Mouse (Mus musculus) left cerebral cortex, adult 8-10 months (tissue): Measurements from ENCODE around the gene Sirt6. TPM values are rescaled to one million over a fixed set of nuclear protein-coding genes. Genes with fewer than 3 reads are reported as not detected.

Source experiments
- DNase-seq, 2 experiments: peaks; one replicate each; pipeline ENCODE4 v3.0.0; 2022; ENCODE audit warnings: low spot score in 2 of 2
- total RNA-seq, 4 experiments: library from RNA; stranded (reverse); gene quantifications; 2 replicates each; pipeline ENCODE4 v1.2.4; 2022

The Sirt6 gene
- total RNA-seq, 4 experiments from 2014 or later: 21.8 to 27.9 (median 25.2) TPM

DNA sequence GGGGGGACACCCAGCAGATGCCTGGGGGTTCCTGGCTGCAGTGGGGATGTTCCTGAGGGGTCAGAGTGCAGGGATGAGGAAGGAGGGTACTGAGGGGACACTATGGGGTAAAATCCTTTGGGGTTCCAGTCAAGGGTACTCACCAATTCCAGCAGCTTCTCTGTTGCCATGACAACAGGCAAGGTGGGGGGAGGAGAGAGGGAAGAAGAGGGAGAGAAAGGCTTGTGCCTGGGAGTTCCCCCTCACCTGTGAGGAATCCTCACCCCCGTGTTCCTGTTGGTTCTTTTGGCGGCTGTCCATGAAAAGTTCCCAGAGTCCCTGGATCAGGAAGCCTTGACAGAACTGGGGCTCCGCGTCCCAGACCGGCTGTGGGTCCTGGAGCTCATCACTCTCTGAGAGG lies 32.0 kb downstream of the Sirt6 start:
- no peak for DNase-seq

DNA sequence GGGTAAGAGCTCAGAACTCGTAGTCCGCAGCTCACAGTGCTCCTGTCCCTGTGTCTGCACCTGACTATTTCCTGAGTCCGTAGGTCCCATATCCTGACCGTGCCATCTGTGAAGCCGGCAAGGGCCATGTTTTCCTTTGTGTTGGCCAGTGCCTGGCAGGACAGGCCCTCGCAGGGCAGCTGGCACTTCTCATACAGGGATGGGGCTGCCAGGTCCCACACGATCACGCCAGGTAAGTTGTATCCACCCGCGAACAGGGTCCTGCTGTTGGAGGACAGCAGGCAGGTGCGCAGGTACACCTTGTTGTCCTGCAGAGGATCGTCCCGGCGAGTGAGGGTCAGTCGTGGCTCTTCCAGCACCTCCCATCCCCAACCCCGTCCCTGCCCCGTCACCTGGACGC lies 33.7 kb downstream of the Sirt6 start:
- DNase-seq: no peak

DNA sequence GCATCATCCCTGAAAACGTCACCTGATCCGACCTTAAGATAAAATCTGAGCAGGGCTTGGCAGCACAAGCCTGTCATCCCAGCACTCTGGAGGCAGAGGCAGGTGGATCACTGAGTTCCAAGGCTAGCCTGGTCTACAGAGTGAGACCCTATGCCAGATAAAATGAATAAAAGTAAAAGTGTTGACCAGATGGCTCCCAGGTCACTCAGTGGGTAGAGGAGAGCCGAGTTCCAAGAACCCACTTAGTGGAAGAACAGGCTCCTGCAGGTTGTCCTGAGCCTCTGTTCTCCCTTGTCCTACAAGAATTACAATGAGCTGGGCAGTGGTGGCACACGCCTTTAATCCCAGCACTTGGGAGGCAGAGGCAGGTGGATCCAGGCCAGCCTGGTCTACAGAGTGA lies 34.4 kb downstream of the Sirt6 start:
- DNase-seq: no peak

DNA sequence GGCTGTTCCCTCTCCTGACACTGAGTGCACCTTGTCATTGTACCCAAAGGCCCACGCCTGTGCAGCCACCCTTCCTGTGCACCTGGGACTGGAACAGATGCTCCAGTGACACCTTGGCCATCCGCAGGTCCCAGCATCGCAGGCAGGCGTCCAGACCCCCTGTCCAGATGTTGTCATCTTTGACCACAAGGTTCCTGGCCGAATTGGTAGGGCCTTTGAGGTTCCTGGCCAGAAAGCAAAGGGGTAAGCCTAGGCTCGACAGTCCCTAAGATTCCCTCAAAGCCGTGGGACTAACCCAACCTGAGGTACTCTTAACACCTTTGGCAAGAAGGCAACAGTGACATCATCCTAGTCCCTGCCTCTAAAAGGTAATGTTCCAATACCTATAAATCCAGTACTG lies 35.0 kb downstream of the Sirt6 start:
- DNase-seq: no peak

DNA sequence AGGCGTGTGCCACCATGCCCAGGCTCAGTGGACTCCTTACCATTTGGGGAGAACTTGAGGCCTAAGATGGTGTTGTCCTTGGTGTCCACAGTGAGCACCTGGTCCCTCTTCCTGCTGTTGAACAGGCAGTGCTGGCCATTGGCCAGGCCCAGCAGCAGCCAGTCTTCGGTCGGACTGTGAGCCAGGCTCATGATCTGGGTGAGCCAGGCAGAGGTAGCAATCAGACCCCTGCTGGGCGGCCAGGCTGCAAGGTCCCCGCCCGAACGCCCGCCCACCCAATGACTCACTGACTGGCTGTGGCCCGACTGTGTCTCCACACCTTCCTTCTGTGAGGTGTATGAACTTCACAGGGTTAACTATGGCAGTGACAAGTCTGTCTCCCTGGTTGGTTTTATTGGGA lies 35.8 kb downstream of the Sirt6 start:
- no peak for DNase-seq

DNA sequence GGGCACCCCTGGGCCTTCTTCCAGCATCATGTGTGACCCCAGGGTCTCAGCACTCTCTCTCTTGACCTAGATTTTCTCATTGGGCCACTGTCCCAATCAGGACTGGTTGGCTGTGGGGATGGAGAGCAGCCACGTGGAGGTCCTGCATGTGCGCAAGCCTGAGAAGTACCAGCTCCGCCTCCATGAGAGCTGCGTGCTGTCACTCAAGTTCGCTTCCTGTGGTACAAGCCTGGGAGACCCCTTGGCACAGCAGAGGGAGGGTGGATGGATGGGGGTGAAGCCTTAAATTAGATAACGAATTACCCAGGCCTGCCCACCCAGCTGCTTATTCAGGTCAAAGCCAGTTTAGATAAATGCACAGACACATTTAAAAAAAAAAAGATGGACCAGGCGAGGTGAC lies 38.9 kb downstream of the Sirt6 start:
- DNase-seq: no peak

DNA sequence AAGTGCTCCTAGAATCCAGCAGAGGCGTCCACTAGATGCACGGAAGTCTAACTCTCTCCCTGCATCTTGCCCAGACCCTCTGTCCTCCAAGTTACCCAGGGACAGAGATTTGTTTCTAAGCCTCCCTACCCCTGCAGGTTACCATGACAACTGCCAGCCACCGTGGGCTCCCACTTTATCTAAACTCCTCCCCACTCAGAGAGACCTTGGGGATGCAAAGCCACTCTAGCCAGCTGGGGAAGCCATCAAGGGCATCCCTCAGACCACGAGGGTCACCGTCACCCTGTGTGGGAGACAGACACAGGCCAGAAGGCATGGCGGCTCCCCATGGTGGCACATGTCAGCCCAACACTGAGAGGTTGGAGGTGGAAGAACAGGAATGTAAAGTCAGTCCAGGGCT lies 44.2 kb downstream of the Sirt6 start:
- no peak for DNase-seq

DNA sequence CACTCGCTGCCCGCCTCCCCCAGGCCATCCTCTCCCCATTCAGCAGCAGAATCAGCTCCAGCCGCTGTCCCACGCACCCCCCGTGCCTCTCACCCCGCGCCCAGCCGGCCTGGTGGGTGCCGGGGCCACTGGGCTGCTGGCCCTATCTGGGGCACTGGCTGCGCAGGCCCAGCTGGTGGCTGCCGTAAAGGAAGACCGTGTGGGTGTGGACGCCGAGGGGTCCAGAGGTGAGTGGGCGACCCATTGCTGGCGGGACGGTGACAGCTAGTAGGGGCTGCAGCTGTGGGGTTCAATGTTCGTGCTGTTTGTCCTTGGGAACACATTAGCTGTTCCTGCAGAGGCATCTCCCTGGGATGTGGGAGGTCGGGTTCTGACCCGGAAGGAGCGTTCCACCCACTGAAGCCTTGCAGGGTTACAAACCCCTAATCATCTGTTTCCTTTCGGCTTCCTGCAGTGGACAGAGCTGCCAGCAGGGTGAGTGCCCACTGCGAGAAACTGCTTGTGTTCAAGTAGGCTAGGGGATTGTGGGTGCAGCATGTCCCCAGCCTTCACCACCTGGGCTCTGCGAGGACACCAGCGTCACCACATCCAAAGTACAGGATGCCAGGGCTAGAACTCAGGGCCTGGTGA lies 47.0 kb downstream of the Sirt6 start:
- DNase-seq: no peak

DNA sequence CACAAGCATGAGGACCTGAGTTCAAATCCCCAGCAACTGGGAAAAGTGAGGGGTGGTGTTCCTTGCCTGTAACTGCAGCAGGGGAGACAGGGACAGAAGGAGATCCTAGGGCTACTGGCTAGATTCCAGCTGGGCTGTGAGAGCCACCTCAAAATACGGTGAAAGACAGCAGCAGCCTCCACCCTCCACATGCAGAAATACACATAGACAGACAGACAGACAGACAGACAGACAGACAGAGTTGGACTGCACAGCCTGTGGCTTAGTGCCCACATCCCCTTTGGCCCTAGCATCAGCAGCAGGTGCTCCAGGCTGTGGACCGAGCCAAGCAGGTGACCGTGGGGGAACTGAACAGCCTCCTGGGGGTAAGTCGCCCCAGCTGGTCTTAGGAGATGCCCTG lies 47.6 kb downstream of the Sirt6 start:
- DNase-seq: no peak

DNA sequence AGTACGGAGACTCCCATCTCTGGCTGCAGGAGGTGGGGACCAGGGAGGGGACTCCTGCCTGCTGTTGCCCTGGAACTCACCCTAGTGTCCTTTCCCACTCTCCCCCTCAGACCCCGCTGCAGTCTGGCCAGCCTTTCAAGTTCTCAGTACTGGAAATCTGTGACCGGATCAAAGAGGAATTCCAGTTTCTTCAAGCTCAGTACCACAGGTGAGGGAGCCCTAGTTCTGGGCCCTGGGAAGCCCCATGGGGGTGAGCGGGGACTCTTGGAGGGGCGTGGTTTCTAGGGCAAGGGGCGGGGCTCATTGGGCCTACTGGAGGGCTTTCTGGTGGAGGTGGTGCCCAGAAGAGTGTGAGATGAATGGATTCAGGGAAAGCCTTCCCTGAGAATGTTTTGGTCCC lies 51.9 kb downstream of the Sirt6 start:
- no peak for DNase-seq

DNA sequence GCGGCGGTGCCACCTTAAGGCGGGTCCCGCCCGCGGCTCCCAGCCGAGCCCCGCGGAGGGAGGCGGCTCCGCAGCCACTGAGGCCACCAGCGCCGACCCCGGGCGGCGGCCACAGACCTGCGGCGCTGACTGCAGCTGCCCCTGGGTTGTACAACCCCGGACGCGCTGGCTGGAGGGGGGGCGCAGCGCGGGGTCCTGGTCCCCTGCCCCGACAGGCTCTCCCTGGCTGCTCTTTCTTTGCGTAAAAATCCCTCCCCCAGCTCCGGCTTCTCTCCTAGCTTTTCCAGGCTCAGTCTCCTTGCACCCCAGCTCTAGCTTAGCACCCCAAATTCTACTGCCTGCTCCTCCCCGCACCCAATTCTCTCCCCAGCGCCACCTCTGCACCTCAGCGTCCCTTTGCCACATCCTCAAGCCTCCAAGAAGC lies 52.4 kb downstream of the Sirt6 start:
- DNase-seq: no peak

DNA sequence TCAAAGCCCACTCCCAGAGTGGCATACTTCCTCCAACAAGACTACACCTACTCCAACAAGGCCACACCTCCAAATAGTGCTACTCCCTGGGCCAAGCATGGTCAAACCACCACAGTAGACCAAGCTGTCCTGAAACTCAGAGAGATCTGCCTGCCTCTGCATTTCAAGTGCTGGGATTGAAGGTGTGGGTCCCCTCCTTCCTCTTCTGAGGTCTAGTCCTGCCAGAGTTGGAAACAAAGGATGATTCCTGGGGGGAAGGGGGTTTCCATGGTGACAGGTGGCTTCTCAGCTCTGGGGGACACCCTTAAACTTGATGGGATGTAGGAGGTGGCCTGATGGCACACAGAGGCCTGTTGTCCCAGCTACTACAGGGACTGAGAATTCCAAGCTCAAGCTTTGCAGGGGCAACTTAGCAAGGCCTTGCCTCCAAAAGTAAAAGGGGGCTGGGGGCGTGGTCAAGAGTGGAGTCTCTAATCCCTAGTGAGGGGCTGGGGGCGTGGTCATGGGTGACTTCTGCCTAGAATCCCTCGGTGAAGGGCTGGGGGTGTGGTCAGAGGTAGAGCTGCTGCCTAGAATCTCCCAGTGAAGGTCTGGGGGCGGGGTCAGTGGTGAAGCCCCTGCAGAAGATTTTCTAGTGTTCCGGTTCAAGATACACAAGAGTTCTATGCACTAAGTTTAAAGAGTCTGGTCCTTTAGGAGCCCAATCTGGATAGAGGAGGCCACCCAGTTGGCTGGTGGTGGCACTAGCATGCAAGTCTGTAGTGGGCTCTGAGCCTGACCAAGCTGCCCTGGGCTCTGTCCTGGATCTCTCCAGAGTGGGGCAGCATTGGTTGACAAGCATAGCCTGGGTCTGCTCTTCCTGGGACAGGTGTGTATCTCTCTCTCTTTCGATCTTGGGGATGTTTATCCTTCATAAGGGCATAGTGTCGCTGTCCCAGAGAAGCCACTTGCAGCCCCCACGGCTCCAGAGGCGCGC lies 53.2 kb downstream of the Sirt6 start, which contains the start of gene Tle2:
Tle2 (plus strand) TSS at position 481 of the 976 bp plus-strand sequence.
- DNase-seq: no peak

DNA sequence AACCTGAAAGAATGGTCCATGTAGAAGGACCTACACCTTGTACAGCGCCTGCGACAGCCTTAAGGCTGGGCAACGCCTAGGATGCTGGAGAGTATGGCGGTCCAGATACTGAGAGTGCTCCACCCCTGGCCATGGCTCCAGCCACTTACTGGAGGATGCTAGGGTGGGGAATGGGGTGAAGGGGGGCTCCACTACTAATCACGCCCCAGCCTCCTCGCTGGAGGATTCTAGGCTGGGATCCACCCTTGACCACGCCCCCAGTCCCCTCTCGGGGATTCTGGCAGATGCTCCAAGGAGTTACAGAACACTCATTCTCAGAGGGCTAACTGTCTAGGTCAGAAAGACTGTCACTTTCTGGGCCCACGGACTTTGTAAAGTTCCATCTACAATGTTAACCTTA lies 54.6 kb downstream of the Sirt6 start:
- no peak for DNase-seq

DNA sequence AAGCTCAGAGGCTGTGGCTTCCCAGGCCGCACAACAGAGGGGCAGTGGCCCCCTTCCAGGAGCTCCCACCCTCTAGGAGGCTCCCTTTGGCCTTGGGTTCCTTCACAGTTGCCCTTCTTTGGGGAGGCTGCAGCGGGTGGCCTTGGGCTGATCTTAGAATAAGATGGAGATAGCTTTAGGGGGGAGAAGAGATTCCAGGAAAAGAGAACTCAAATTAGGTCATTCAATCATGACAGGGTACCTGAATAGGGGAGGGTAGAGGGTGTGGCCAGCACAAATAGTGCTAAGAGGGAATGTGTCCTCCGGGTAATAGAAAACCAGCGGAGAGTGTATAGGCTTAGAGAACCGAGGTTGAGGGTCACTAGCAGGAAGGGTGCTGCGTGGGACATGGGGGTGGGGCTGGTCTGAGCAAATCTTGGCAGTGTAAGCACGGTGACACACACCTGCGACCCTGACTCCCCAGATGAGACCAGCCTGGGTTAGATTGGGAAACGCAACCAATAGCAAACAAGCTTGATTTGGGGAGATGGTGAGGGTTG lies 55.4 kb downstream of the Sirt6 start:
- no peak for DNase-seq

Other genes with a start within 250 kb of the Sirt6 start
- gene Fzr1, start 249.3 kb downstream of the Sirt6 start, total RNA-seq: 10 to 100 TPM; 66.8 to 73.4 (median 70.6) TPM
- 10 to 100 TPM; 81.4 to 89.7 (median 85.5) TPM for gene Dohh, start 243.4 kb downstream of the Sirt6 start, total RNA-seq
- gene Gm48551, start 243.3 kb downstream of the Sirt6 start, total RNA-seq: 1 to 10 TPM; 2.0 to 5.2 (median 4.0) TPM
- gene Gm48552, start 238.8 kb downstream of the Sirt6 start, total RNA-seq: 1 to 10 TPM; 2.5 to 3.3 (median 2.6) TPM
- 1 to 10 TPM in 2 of 4 experiments, under 1 TPM in 2; 0.50 to 1.6 (median 0.84) TPM for gene Smim24, start 234.7 kb downstream of the Sirt6 start, total RNA-seq
- 10 to 100 TPM; 83.3 to 98.1 (median 85.4) TPM for gene Nfic, start 172.2 kb downstream of the Sirt6 start, total RNA-seq
- 100 to 1,000 TPM; 229 to 265 (median 242) TPM for gene Celf5, start 145.1 kb downstream of the Sirt6 start, total RNA-seq
- gene Ncln, start 131.4 kb downstream of the Sirt6 start, total RNA-seq: 10 to 100 TPM; 70.9 to 91.6 (median 73.7) TPM
- gene S1pr4, start 127.7 kb downstream of the Sirt6 start, total RNA-seq: 1 to 10 TPM in 2 of 4 experiments, under 1 TPM in 2; 0.41 to 1.2 (median 0.89) TPM
- gene Gna15, start 103.6 kb downstream of the Sirt6 start, total RNA-seq: 1 to 10 TPM; 3.4 to 6.1 (median 5.3) TPM
- 100 to 1,000 TPM in 3 of 4 experiments, 10 to 100 TPM in 1; 99.3 to 110 (median 101) TPM for gene Gna11, start 82.6 kb downstream of the Sirt6 start, total RNA-seq
- 100 to 1,000 TPM; 719 to 760 (median 743) TPM for gene Aes, start 68.3 kb downstream of the Sirt6 start, total RNA-seq
- 10 to 100 TPM; 36.2 to 42.3 (median 39.2) TPM for gene Tle2, start 53.2 kb downstream of the Sirt6 start, total RNA-seq
- gene Tle6, start 26.7 kb downstream of the Sirt6 start, total RNA-seq: 10 to 100 TPM; 10.3 to 17.2 (median 14.0) TPM
- 1 to 10 TPM; 3.3 to 5.4 (median 3.9) TPM for gene BC025920, start 21.5 kb downstream of the Sirt6 start, total RNA-seq
- gene Ankrd24, start 743 bp upstream of the Sirt6 start, total RNA-seq: 10 to 100 TPM; 39.7 to 47.9 (median 43.1) TPM
- gene Gm10778, start 21.3 kb upstream of the Sirt6 start, total RNA-seq: 1 to 10 TPM; 2.7 to 5.4 (median 3.3) TPM
- 10 to 100 TPM in 3 of 4 experiments, 1 to 10 TPM in 1; 9.1 to 14.3 (median 11.6) TPM for gene Zfp433, start 77.0 kb upstream of the Sirt6 start, total RNA-seq
- gene Gm3055, start 143.4 kb upstream of the Sirt6 start, total RNA-seq: 10 to 100 TPM in 2 of 4 experiments, 1 to 10 TPM in 2; 7.0 to 11.3 (median 9.8) TPM
- gene Gm4767, start 184.4 kb upstream of the Sirt6 start, total RNA-seq: 1 to 10 TPM; 3.8 to 5.0 (median 4.4) TPM
- 1 to 10 TPM; 2.8 to 3.3 (median 3.2) TPM for gene Gm32687, start 236.1 kb upstream of the Sirt6 start, total RNA-seq